Mouse (Mus musculus): ENCODE measurements around the gene Tagln.

- TF ChIP-seq CTCF (IDR thresholded peaks at IDR 0.05; ENCODE audit: low read depth) (no peak), EP300 (optimal IDR thresholded peaks at IDR 0.05) (no peak)
Observed at GRCm38 (mm10) chr9:45942464-45942863, 6.6 kb upstream of the Tagln start.

Data from stomach, postnatal 0 days (tissue).